Mouse (Mus musculus): Measurements from ENCODE around the gene Rgs19.
A peak's percentile ranks its signal among the peaks of the same experiment; 100 is the strongest.

The Rgs19 gene

GRCm38 (mm10) chr2:181693339-181694280 is at the start of gene Rgs19:
Gene Rgs19 (minus strand): TSS chr2:181693977.
- peak; percentile 62 to 64 for DNase-seq

- DNase-seq: no peak
Measured at GRCm38 (mm10) chr2:181730051-181730450, 36.3 kb upstream of the Rgs19 start.

- DNase-seq: no peak
Measured at GRCm38 (mm10) chr2:181727659-181728262, 34.0 kb upstream of the Rgs19 start.

- peak; percentile 5 to 25 for DNase-seq
Measured at GRCm38 (mm10) chr2:181722213-181722612, 28.4 kb upstream of the Rgs19 start.

GRCm38 (mm10) chr2:181721200-181721599 is 27.4 kb upstream of the Rgs19 start:
- DNase-seq: no peak

GRCm38 (mm10) chr2:181720061-181720460 is 26.3 kb upstream of the Rgs19 start:
- DNase-seq: no peak

GRCm38 (mm10) chr2:181716991-181717390 is 23.2 kb upstream of the Rgs19 start:
- DNase-seq: no peak

- DNase-seq: no peak
Measured at GRCm38 (mm10) chr2:181715382-181715781, 21.6 kb upstream of the Rgs19 start.

- no peak for DNase-seq
Measured at GRCm38 (mm10) chr2:181714903-181715326, 21.1 kb upstream of the Rgs19 start, which contains the start of gene Oprl1. Gene Oprl1 (plus strand): TSS chr2:181715016.

- no peak for DNase-seq
Measured at GRCm38 (mm10) chr2:181713749-181714148, 20.0 kb upstream of the Rgs19 start.

- no peak for DNase-seq
Measured at GRCm38 (mm10) chr2:181706668-181707067, 12.9 kb upstream of the Rgs19 start.

- no peak for DNase-seq
Measured at GRCm38 (mm10) chr2:181698241-181698640, 4.5 kb upstream of the Rgs19 start, which contains the start of gene Lkaaear1. Gene Lkaaear1 (minus strand): TSS chr2:181698442.

- DNase-seq: no peak
Measured at GRCm38 (mm10) chr2:181696801-181697420, 3.1 kb upstream of the Rgs19 start.

- DNase-seq: no peak
Measured at GRCm38 (mm10) chr2:181695776-181696175, 2.0 kb upstream of the Rgs19 start.

- DNase-seq: no peak
Measured at GRCm38 (mm10) chr2:181694581-181694980, 804 bp upstream of the Rgs19 start.

- no peak for DNase-seq
Measured at GRCm38 (mm10) chr2:181692304-181692703, 1.5 kb downstream of the Rgs19 start.

- DNase-seq: no peak
Measured at GRCm38 (mm10) chr2:181691571-181691970, 2.2 kb downstream of the Rgs19 start.

GRCm38 (mm10) chr2:181691083-181691482 is 2.7 kb downstream of the Rgs19 start:
- DNase-seq: no peak

GRCm38 (mm10) chr2:181689466-181690160 is 4.2 kb downstream of the Rgs19 start:
- DNase-seq: no peak

GRCm38 (mm10) chr2:181687586-181687985 is 6.2 kb downstream of the Rgs19 start:
- DNase-seq: no peak

- no peak for DNase-seq
Measured at GRCm38 (mm10) chr2:181685686-181686085, 8.1 kb downstream of the Rgs19 start.

- DNase-seq: no peak
Measured at GRCm38 (mm10) chr2:181684713-181685112, 9.1 kb downstream of the Rgs19 start.

GRCm38 (mm10) chr2:181683381-181683780 is 10.4 kb downstream of the Rgs19 start:
- no peak for DNase-seq
